Comparison of ENCODE assay signal across 29 mouse cellular contexts in genomic region chr11:106428556-106428955, GRCm38 (mm10). TPM values are rescaled to one million over a fixed set of nuclear protein-coding genes. Genes with fewer than 3 reads are reported as not detected.
DNase-seq lines count a peak whose midpoint lies in the region; ATAC-seq and TF ChIP-seq lines count a peak whose summit lies in the region.
"Had no signal": no experiment of that assay in that cellular context is flagged by ENCODE, and none has a peak within 500 bp of the region (broad histone marks: within the 10 kb centered on the region; RNA-seq: fewer than 3 reads in every experiment).

No protein-coding gene starts in this region.

- no peak for TF ChIP-seq RAD21 in MEL (IDR thresholded peaks at IDR 0.05; ENCODE audit: low read depth, low read length)

- H3K27ac ChIP-seq in liver, adult 2 months (replicated peaks; ENCODE audit: insufficient read depth, low read depth, low read length) = peak overlapping the region; percentile 79
- H3K27ac ChIP-seq in liver, embryonic 12.5 days = no peak overlapping the region
- H3K27ac ChIP-seq in MEL (ENCODE audit: control insufficient read depth, low read depth, low read length) = peak overlapping the region; percentile 68
- H3K27ac ChIP-seq: embryonic facial prominence, embryonic 12.5 days; forebrain, embryonic 12.5 days; forebrain, embryonic 15.5 days; heart, embryonic 15.5 days; hindbrain, embryonic 10.5 days; hindbrain, embryonic 13.5 days; hindbrain, postnatal 0 days had no signal

- H3K79me2 ChIP-seq in liver, adult 2 months (ENCODE audit: control insufficient read depth, insufficient read depth, low read length) = peaks cover 3% of the 10 kb centered on the region; the same call in 1 of the 2 replicates
- no peaks in the 10 kb centered on the region for H3K79me2 ChIP-seq in MEL (ENCODE audit: control insufficient read depth, insufficient read depth, low read length, poor library complexity)

- no peak for TF ChIP-seq CTCF in liver, adult 2 months (IDR thresholded peaks at IDR 0.05; ENCODE audit: low read depth, low read length)
- TF ChIP-seq CTCF in MEL (IDR thresholded peaks at IDR 0.05 in 2 of 3, conservative IDR thresholded peaks at IDR 0.05 in 1 of 3; ENCODE audit: control insufficient read depth in 1 of 3, insufficient read depth in 1 of 3, low read depth in 2 of 3, low read length in 3 of 3, poor library complexity in 1 of 3, severe bottlenecking in 1 of 3) = no peak

- peaks cover 24% of the 10 kb centered on the region for H3K4me1 ChIP-seq in liver, adult 2 months (ENCODE audit: control insufficient read depth, insufficient read depth, low read length)
- 0 out of 2 replicates have a peak, but pooled peaks cover 12% of the 10 kb centered on the region for H3K4me1 ChIP-seq in liver, embryonic 12.5 days
- peaks cover 28% of the 10 kb centered on the region for H3K4me1 ChIP-seq in megakaryocyte, embryonic 14.5 days
- peaks cover 23 to 28% of the 10 kb centered on the region in 2 experiments for H3K4me1 ChIP-seq in MEL (ENCODE audit: control insufficient read depth in 1 of 2, insufficient read depth in 2 of 2, low read length in 2 of 2)
- H3K4me1 ChIP-seq: embryonic facial prominence, embryonic 12.5 days; forebrain, embryonic 12.5 days; forebrain, embryonic 15.5 days; hindbrain, embryonic 10.5 days; hindbrain, embryonic 13.5 days had no signal

- no peak overlapping the region for H3K4me2 ChIP-seq in liver, embryonic 12.5 days
- H3K4me2 ChIP-seq: embryonic facial prominence, embryonic 12.5 days; forebrain, embryonic 12.5 days; forebrain, embryonic 15.5 days; heart, embryonic 12.5 days; heart, embryonic 15.5 days; hindbrain, embryonic 13.5 days had no signal

- H3K27me3 ChIP-seq in liver, adult 2 months (ENCODE audit: control insufficient read depth, insufficient read depth, low read length) = no peaks in the 10 kb centered on the region
- no peaks in the 10 kb centered on the region for H3K27me3 ChIP-seq in liver, embryonic 12.5 days (replicated peaks)
- no peaks in the 10 kb centered on the region for H3K27me3 ChIP-seq in megakaryocyte, embryonic 14.5 days (replicated peaks)
- H3K27me3 ChIP-seq in MEL (ENCODE audit: control insufficient read depth in 1 of 2, insufficient read depth in 2 of 2, low read length in 2 of 2) = no peaks in the 10 kb centered on the region
- H3K27me3 ChIP-seq: embryonic facial prominence, embryonic 12.5 days; forebrain, embryonic 12.5 days; forebrain, embryonic 15.5 days; heart, embryonic 12.5 days; heart, embryonic 15.5 days; hindbrain, embryonic 13.5 days; Patski had no signal

- ATAC-seq in liver, embryonic 12.5 days = no peak
- ATAC-seq in megakaryocyte, adult 5-6 weeks (ENCODE audit: poor library complexity, severe bottlenecking) = no peak
- 0 out of 2 replicates have a peak, but pooled peaks have one; percentile 10 for ATAC-seq in granulocyte monocyte progenitor cell, adult 5-6 weeks (replicated peaks; ENCODE audit: poor library complexity, severe bottlenecking)
- ATAC-seq: CD4-positive, CD25-positive, alpha-beta regulatory T cell, adult 4 months; forebrain, embryonic 15.5 days; hindbrain, postnatal 0 days; inflammation-experienced regulatory T-cells, adult 6 months; Patski had no signal

- 59% methylated on average over 2 of the region's 2 CpGs for WGBS in liver, adult 2 months
- WGBS in liver, embryonic 12.5 days (ENCODE audit: insufficient replicate concordance) = 83% methylated on average over 2 of the region's 2 CpGs

- peak; percentile 72 for DNase-seq in liver, adult 2 months (ENCODE audit: extremely low read depth, low read depth, low spot score)
- DNase-seq in MEL (ENCODE audit: low read depth, low spot score) (no peak), adipocyte (ENCODE audit: low spot score) (no peak)
- no peak for DNase-seq in lung, postnatal 4 days
- DNase-seq: adrenal gland, adult 2 months; adrenal gland, postnatal 14 days; cerebellum, adult 11-12 months; cerebellum, adult 9-10 months; cerebellum, postnatal 14 days; gastrocnemius, postnatal 10 days; heart, postnatal 10 days; heart, postnatal 36 days had no signal

- TF ChIP-seq EP300 in MEL (IDR thresholded peaks at IDR 0.05; ENCODE audit: low read depth in 1 of 2, low read length in 2 of 2) = no peak

- TF ChIP-seq POLR2A in liver, adult 2 months (IDR thresholded peaks at IDR 0.05; ENCODE audit: extremely low read depth, insufficient read depth, low read length) = no peak
- TF ChIP-seq POLR2A in MEL (IDR thresholded peaks at IDR 0.05; ENCODE audit: control insufficient read depth in 1 of 2, insufficient read depth in 1 of 2, low read depth in 1 of 2, low read length in 2 of 2, poor library complexity in 1 of 2) = no peak

- no peak overlapping the region for H3K4me3 ChIP-seq in liver, adult 2 months (ENCODE audit: insufficient read depth, low read depth, low read length)
- no peak overlapping the region for H3K4me3 ChIP-seq in liver, embryonic 12.5 days
- peak overlapping the region; percentile 5 for H3K4me3 ChIP-seq in megakaryocyte, embryonic 14.5 days (replicated peaks)
- no peak overlapping the region for H3K4me3 ChIP-seq in MEL (ENCODE audit: control insufficient read depth in 1 of 2, insufficient read depth in 1 of 2, low read depth in 2 of 2, low read length in 2 of 2)
- H3K4me3 ChIP-seq: embryonic facial prominence, embryonic 12.5 days; erythroblast, embryonic 14.5 days; forebrain, embryonic 12.5 days; forebrain, embryonic 15.5 days; heart, embryonic 12.5 days; heart, embryonic 15.5 days; hindbrain, embryonic 10.5 days; hindbrain, embryonic 13.5 days had no signal

- H3K36me3 ChIP-seq in liver, adult 2 months (ENCODE audit: control insufficient read depth, insufficient read depth, low read length) = peaks cover 69% of the 10 kb centered on the region
- peaks cover 37% of the 10 kb centered on the region for H3K36me3 ChIP-seq in liver, embryonic 12.5 days
- H3K36me3 ChIP-seq in megakaryocyte, embryonic 14.5 days (replicated peaks; ENCODE audit: low read length) = peaks cover 79% of the 10 kb centered on the region
- peaks cover 2 to 34% of the 10 kb centered on the region in 2 experiments; a peak in 3 of 4 replicates for H3K36me3 ChIP-seq in MEL (ENCODE audit: control insufficient read depth in 1 of 2, insufficient read depth in 2 of 2, low read length in 2 of 2)
- H3K36me3 ChIP-seq: forebrain, embryonic 12.5 days had no signal

- H3K9ac ChIP-seq in liver, adult 2 months (ENCODE audit: low read depth, low read length) = no peak overlapping the region
- no peak overlapping the region for H3K9ac ChIP-seq in liver, embryonic 12.5 days
- H3K9ac ChIP-seq in MEL (ENCODE audit: control insufficient read depth, low read depth, low read length, poor library complexity, severe bottlenecking) = peak overlapping the region; percentile 17
- H3K9ac ChIP-seq: embryonic facial prominence, embryonic 12.5 days; forebrain, embryonic 12.5 days; forebrain, embryonic 15.5 days; heart, embryonic 12.5 days; heart, embryonic 15.5 days; hindbrain, embryonic 13.5 days had no signal

- no peaks in the 10 kb centered on the region for H3K9me3 ChIP-seq in liver, embryonic 12.5 days (replicated peaks)
- H3K9me3 ChIP-seq in megakaryocyte, embryonic 14.5 days = no peaks in the 10 kb centered on the region
- H3K9me3 ChIP-seq in MEL (replicated peaks; ENCODE audit: insufficient read depth, low read length) = no peaks in the 10 kb centered on the region
- H3K9me3 ChIP-seq: embryonic facial prominence, embryonic 12.5 days; forebrain, embryonic 12.5 days; forebrain, embryonic 15.5 days; heart, embryonic 12.5 days; heart, embryonic 15.5 days; hindbrain, embryonic 10.5 days; hindbrain, embryonic 13.5 days had no signal

TF ChIP-seq in MEL, 35 proteins besides CTCF, POLR2A, EP300 and RAD21 (continues in another document):
- TF ChIP-seq ZKSCAN1 (IDR thresholded peaks at IDR 0.05; ENCODE audit: low read depth, low read length) = no peak
- TF ChIP-seq MEF2A (IDR thresholded peaks at IDR 0.05; ENCODE audit: extremely low read depth, insufficient replicate concordance, low read depth, low read length, poor library complexity, severe bottlenecking) = no peak
- no peak for TF ChIP-seq E2F4 (IDR thresholded peaks at IDR 0.05; ENCODE audit: borderline replicate concordance, low read depth, low read length)
- TF ChIP-seq MXI1 (IDR thresholded peaks at IDR 0.05; ENCODE audit: low read depth, low read length) = no peak
- no peak for TF ChIP-seq NELFE (IDR thresholded peaks at IDR 0.05; ENCODE audit: low read depth, low read length)
- no peak for TF ChIP-seq GATA1 (IDR thresholded peaks at IDR 0.05; ENCODE audit: low read depth, low read length)
- no peak for TF ChIP-seq CHD2 (IDR thresholded peaks at IDR 0.05; ENCODE audit: low read length)
- no peak for TF ChIP-seq TCF12 (IDR thresholded peaks at IDR 0.05; ENCODE audit: low read depth, low read length)
- TF ChIP-seq CHD1 (IDR thresholded peaks at IDR 0.05; ENCODE audit: low read depth, low read length) = no peak
- no peak for TF ChIP-seq HCFC1 (IDR thresholded peaks at IDR 0.05; ENCODE audit: low read depth, low read length)

RNA-seq across cellular contexts. Expression of gene Icam2, which starts 40.7 kb away (rescaled TPM):
- 5.3 and 6.7 TPM in 2 replicates for total RNA-seq in liver, adult 2 months (2014; rRNA removed)
- 5.0 and 5.4 TPM in 2 replicates for polyA plus RNA-seq in liver, adult 2 months (2012; rRNA removed)
- 22.8 and 23.1 TPM in 2 replicates for polyA plus RNA-seq in liver, embryonic 12.5 days (2016; fragmentation: Nextera tagmentation; extraction: Ambion mirVana)
- polyA plus RNA-seq in megakaryocyte, embryonic 14.5 days (2012; ENCODE audit: insufficient read depth, low replicate concordance) = 2.3 and 19.4 TPM in 2 replicates
- total RNA-seq in megakaryocyte, adult 5-6 weeks (2015) = 24.5 and 28.2 TPM in 2 replicates
- 49.3 and 62.2 TPM in 2 replicates for total RNA-seq in megakaryocyte, adult 5-6 weeks (2017)
- 58.1 and 82.7 TPM in 2 replicates for total RNA-seq in MEL (2012; rRNA removed)
- polyA plus RNA-seq in MEL (2012; ENCODE audit: insufficient read depth in 1 of 2, insufficient read length in 2 of 2, low read depth in 1 of 2, low replicate concordance in 2 of 2, missing spikeins in 1 of 2) = 10 to 100 TPM in 1 of 2 experiments, not detected in 1; 49.6 TPM
- 58.3 and 65.0 TPM in 2 replicates for total RNA-seq in granulocyte monocyte progenitor cell, adult 5-6 weeks (2014; fragmentation: Nextera tagmentation)
- 79.6 and 108 TPM in 2 replicates for total RNA-seq in granulocyte monocyte progenitor cell, adult 5-6 weeks (2017)
- polyA plus RNA-seq: C2C12, Patski had no signal

RNA-seq across cellular contexts. Expression of gene Ern1, which starts 59.1 kb away (rescaled TPM):
- 18.2 and 24.1 TPM in 2 replicates for total RNA-seq in liver, adult 2 months (2014; rRNA removed)
- 36.3 and 52.8 TPM in 2 replicates for polyA plus RNA-seq in liver, adult 2 months (2012; rRNA removed)
- polyA plus RNA-seq in liver, embryonic 12.5 days (2016; fragmentation: Nextera tagmentation; extraction: Ambion mirVana) = 6.7 and 6.8 TPM in 2 replicates
- 0.86 and 3.0 TPM in 2 replicates for polyA plus RNA-seq in megakaryocyte, embryonic 14.5 days (2012; ENCODE audit: insufficient read depth, low replicate concordance)
- total RNA-seq in megakaryocyte, adult 5-6 weeks (2015) = 37.9 and 43.1 TPM in 2 replicates
- total RNA-seq in megakaryocyte, adult 5-6 weeks (2017) = 28.8 and 35.0 TPM in 2 replicates
- total RNA-seq in MEL (2012; rRNA removed) = 4.3 and 4.8 TPM in 2 replicates
- polyA plus RNA-seq in MEL (2012; ENCODE audit: insufficient read depth in 1 of 2, insufficient read length in 2 of 2, low read depth in 1 of 2, low replicate concordance in 2 of 2, missing spikeins in 1 of 2) = 1 to 10 TPM in 1 of 2 experiments, not detected in 1; 5.7 TPM
- 81.3 and 84.3 TPM in 2 replicates for total RNA-seq in granulocyte monocyte progenitor cell, adult 5-6 weeks (2014; fragmentation: Nextera tagmentation)
- total RNA-seq in granulocyte monocyte progenitor cell, adult 5-6 weeks (2017) = 63.3 and 67.0 TPM in 2 replicates
